Comparison of ENCODE assay signal across 9 mouse cellular contexts in genomic region chr2:163480191-163480825, GRCm38 (mm10). TPM values are rescaled to one million over a fixed set of nuclear protein-coding genes. Genes with fewer than 3 reads are reported as not detected.
DNase-seq lines count a peak whose midpoint lies in the region; ATAC-seq and TF ChIP-seq lines count a peak whose summit lies in the region.
"Had no signal": no experiment of that assay in that cellular context is flagged by ENCODE, and none has a peak within 500 bp of the region (broad histone marks: within the 10 kb centered on the region; RNA-seq: fewer than 3 reads in every experiment).

No protein-coding gene starts in this region.

- H3K4me3 ChIP-seq in hindbrain, postnatal 0 days (ENCODE audit: low read length): no peak overlapping the region
- no peak overlapping the region for H3K4me3 ChIP-seq in hindbrain, embryonic 13.5 days
- no peak overlapping the region for H3K4me3 ChIP-seq in embryonic fibroblast, embryonic 13.5 days (ENCODE audit: insufficient read depth, low read length)

- H3K27ac ChIP-seq in hindbrain, postnatal 0 days: no peak overlapping the region
- no peak overlapping the region for H3K27ac ChIP-seq in hindbrain, embryonic 13.5 days
- H3K27ac ChIP-seq in embryonic fibroblast, embryonic 13.5 days (ENCODE audit: insufficient read depth, low read length): no peak overlapping the region

- no peaks in the 10 kb centered on the region for H3K4me1 ChIP-seq in hindbrain, postnatal 0 days (ENCODE audit: insufficient read depth, low read length)
- peaks cover 8% of the 10 kb centered on the region for H3K4me1 ChIP-seq in hindbrain, embryonic 13.5 days (replicated peaks)
- H3K4me1 ChIP-seq in embryonic fibroblast, embryonic 13.5 days (ENCODE audit: control insufficient read depth, insufficient read depth, low read length): no peaks in the 10 kb centered on the region; the same call in 1 of the 2 replicates

- TF ChIP-seq POLR2A in embryonic fibroblast, embryonic 13.5 days (IDR thresholded peaks at IDR 0.05; ENCODE audit: low read depth, low read length): no peak

- intact Hi-C loops in gastrocnemius, postnatal 36 days (cut with DNase I): no loop called here

- DNase-seq in hindbrain, postnatal 0 days (ENCODE audit: low spot score): no peak
- DNase-seq in NIH3T3 (ENCODE audit: low read depth): peak; percentile 46
- peak; percentile 44 for DNase-seq in lung, postnatal 14 days
- no peak for DNase-seq in spleen, postnatal 14 days (ENCODE audit: low spot score in 2 of 2)
- no peak for DNase-seq in gastrocnemius, postnatal 25 days
- DNase-seq in gastrocnemius, postnatal 36 days: no peak

- H3K4me2 ChIP-seq in hindbrain, postnatal 0 days (ENCODE audit: low read depth, low read length): no peak overlapping the region
- no peak overlapping the region for H3K4me2 ChIP-seq in hindbrain, embryonic 13.5 days

- peak; percentile 48 for TF ChIP-seq CTCF in hindbrain, postnatal 0 days (IDR thresholded peaks at IDR 0.05; ENCODE audit: low read depth)
- TF ChIP-seq CTCF in embryonic fibroblast, embryonic 13.5 days (IDR thresholded peaks at IDR 0.05; ENCODE audit: borderline replicate concordance, insufficient read depth, low read length): peak; percentile 15; the same call in 1 of the 2 replicates

- ATAC-seq in hindbrain, postnatal 0 days: no peak
- ATAC-seq in hindbrain, embryonic 13.5 days (ENCODE audit: low FRiP score): no peak

- no peaks in the 10 kb centered on the region for H3K27me3 ChIP-seq in hindbrain, postnatal 0 days (ENCODE audit: insufficient read depth, low read length)
- H3K27me3 ChIP-seq in hindbrain, embryonic 13.5 days: peaks cover 18% of the 10 kb centered on the region

- WGBS in hindbrain, postnatal 0 days: 51% methylated on average over 18 of the region's 18 CpGs
- 54% methylated on average over 18 of the region's 18 CpGs for WGBS in hindbrain, embryonic 13.5 days

- H3K36me3 ChIP-seq in hindbrain, postnatal 0 days (ENCODE audit: insufficient read depth, low read length): no peaks in the 10 kb centered on the region
- no peaks in the 10 kb centered on the region for H3K36me3 ChIP-seq in hindbrain, embryonic 13.5 days

- no peak overlapping the region for H3K9ac ChIP-seq in hindbrain, postnatal 0 days (replicated peaks; ENCODE audit: low read length)
- no peak overlapping the region for H3K9ac ChIP-seq in hindbrain, embryonic 13.5 days

- no peaks in the 10 kb centered on the region for H3K9me3 ChIP-seq in hindbrain, postnatal 0 days (ENCODE audit: low read length)
- no peaks in the 10 kb centered on the region for H3K9me3 ChIP-seq in hindbrain, embryonic 13.5 days

RNA-seq across cellular contexts. Expression of gene Fitm2, which starts 7.9 kb away (rescaled TPM):
- 26.5 and 33.2 TPM in 2 replicates for total RNA-seq in hindbrain, postnatal 0 days (2014; rRNA removed)
- 14.9 and 15.1 TPM in 2 replicates for polyA plus RNA-seq in hindbrain, postnatal 0 days (2015; fragmentation: Nextera tagmentation; extraction: Ambion mirVana)
- 14.0 and 14.1 TPM in 2 replicates for polyA plus RNA-seq in hindbrain, embryonic 13.5 days (2015; fragmentation: Nextera tagmentation; extraction: Ambion mirVana)
- 10.5 and 11.1 TPM in 2 replicates for polyA plus RNA-seq in embryonic fibroblast, embryonic 13.5 days (2011; ENCODE audit: insufficient read length, low read depth, missing spikeins)
- total RNA-seq in gastrocnemius, postnatal 25 days (2021): 10 to 100 TPM; 72.3 to 83.1 TPM
- total RNA-seq in gastrocnemius, postnatal 36 days (2021): 10 to 100 TPM; 70.2 to 84.3 TPM

RNA-seq across cellular contexts. Expression of gene R3hdml, which starts 11.8 kb away (rescaled TPM):
- total RNA-seq in hindbrain, postnatal 0 days (2014; rRNA removed): 0.73 and 2.1 TPM in 2 replicates
- 1.0 TPM in 2 replicates for polyA plus RNA-seq in hindbrain, postnatal 0 days (2015; fragmentation: Nextera tagmentation; extraction: Ambion mirVana)
- polyA plus RNA-seq in hindbrain, embryonic 13.5 days (2015; fragmentation: Nextera tagmentation; extraction: Ambion mirVana): not detected in 2 replicates
- polyA plus RNA-seq in embryonic fibroblast, embryonic 13.5 days (2011; ENCODE audit: insufficient read length, low read depth, missing spikeins): not detected in 2 replicates
- total RNA-seq in gastrocnemius, postnatal 25 days (2021): not detected
- not detected for total RNA-seq in gastrocnemius, postnatal 36 days (2021)
- total RNA-seq: layer of hippocampus, adult 8-10 months had no signal

RNA-seq across cellular contexts. Expression of gene Hnf4a, which starts 26.3 kb away (rescaled TPM):
- total RNA-seq in hindbrain, postnatal 0 days (2014; rRNA removed): 0.05 TPM in 1 of 2 replicates, not detected in the other
- polyA plus RNA-seq in hindbrain, postnatal 0 days (2015; fragmentation: Nextera tagmentation; extraction: Ambion mirVana): not detected in 2 replicates
- 0.09 TPM in 1 of 2 replicates, not detected in the other for polyA plus RNA-seq in hindbrain, embryonic 13.5 days (2015; fragmentation: Nextera tagmentation; extraction: Ambion mirVana)
- not detected in 2 replicates for polyA plus RNA-seq in embryonic fibroblast, embryonic 13.5 days (2011; ENCODE audit: insufficient read length, low read depth, missing spikeins)
- total RNA-seq in gastrocnemius, postnatal 25 days (2021): not detected
- total RNA-seq in gastrocnemius, postnatal 36 days (2021): not detected
- total RNA-seq: layer of hippocampus, adult 8-10 months had no signal

RNA-seq across cellular contexts. Expression of gene Gdap1l1, which starts 42.0 kb away (rescaled TPM):
- 132 and 149 TPM in 2 replicates for total RNA-seq in hindbrain, postnatal 0 days (2014; rRNA removed)
- polyA plus RNA-seq in hindbrain, postnatal 0 days (2015; fragmentation: Nextera tagmentation; extraction: Ambion mirVana): 120 and 123 TPM in 2 replicates
- 121 and 129 TPM in 2 replicates for polyA plus RNA-seq in hindbrain, embryonic 13.5 days (2015; fragmentation: Nextera tagmentation; extraction: Ambion mirVana)
- polyA plus RNA-seq in embryonic fibroblast, embryonic 13.5 days (2011; ENCODE audit: insufficient read length, low read depth, missing spikeins): 0.86 TPM in 1 of 2 replicates, not detected in the other
- total RNA-seq in gastrocnemius, postnatal 25 days (2021): not detected
- total RNA-seq in gastrocnemius, postnatal 36 days (2021): not detected

RNA-seq across cellular contexts. Expression of gene Oser1, which starts 55.8 kb away (rescaled TPM):
- 22.9 and 29.5 TPM in 2 replicates for total RNA-seq in hindbrain, postnatal 0 days (2014; rRNA removed)
- 59.6 and 60.5 TPM in 2 replicates for polyA plus RNA-seq in hindbrain, postnatal 0 days (2015; fragmentation: Nextera tagmentation; extraction: Ambion mirVana)
- 75.0 and 76.2 TPM in 2 replicates for polyA plus RNA-seq in hindbrain, embryonic 13.5 days (2015; fragmentation: Nextera tagmentation; extraction: Ambion mirVana)
- 35.5 and 39.8 TPM in 2 replicates for polyA plus RNA-seq in embryonic fibroblast, embryonic 13.5 days (2011; ENCODE audit: insufficient read length, low read depth, missing spikeins)
- 10 to 100 TPM; 23.8 to 27.0 TPM for total RNA-seq in gastrocnemius, postnatal 25 days (2021)
- total RNA-seq in gastrocnemius, postnatal 36 days (2021): 10 to 100 TPM; 31.3 to 32.4 TPM

Comparison
In these comparisons a context has a peak if more than half of its experiments do, and no peak if none do; other contexts are left out.
1. DNase-seq: peak in NIH3T3 (single experiment) and lung, postnatal 14 days (single experiment); none in hindbrain, postnatal 0 days (single experiment), spleen, postnatal 14 days (0 of 2), gastrocnemius, postnatal 25 days (single experiment) and gastrocnemius, postnatal 36 days (0 of 2).